Mouse (Mus musculus) liver, postnatal 0 days (tissue): Measurements from ENCODE around the gene Dpysl5. TPM values are rescaled to one million over a fixed set of nuclear protein-coding genes. Genes with fewer than 3 reads are reported as not detected.

Experiments used
- ATAC-seq: fragments of 200-750 bp; cut with Nextera tagmentation; 2 replicates; pipeline ENCODE4 v1.8.0; 2017; ENCODE audit warnings: mild to moderate bottlenecking, moderate library complexity
- DNase-seq: peaks from one replicate; pipeline ENCODE4 v3.0.0-alpha.2; 2016
- H3K27ac ChIP-seq: fragments of 300-500 bp; sonication (generic); 2 replicates; pipeline ENCODE4 v1.5.1; 2014; ENCODE audit warnings: antibody characterized with exemption, moderate library complexity, mild to moderate bottlenecking, low read depth
- H3K27me3 ChIP-seq: fragments of 300-500 bp; sonication (generic); 2 replicates; pipeline ENCODE4 v1.6.1; 2014; ENCODE audit warnings: low read length, control low read depth, mixed read lengths; ENCODE audit not compliant: insufficient read depth
- H3K36me3 ChIP-seq: fragments of 300-500 bp; sonication (generic); replicated peaks from 2 replicates; pipeline ENCODE4 v1.6.1; 2014; ENCODE audit warnings: mild to moderate bottlenecking, control low read depth, low read length, moderate library complexity, mixed read lengths; ENCODE audit not compliant: insufficient read depth
- H3K4me1 ChIP-seq: fragments of 300-500 bp; sonication (generic); 2 replicates; pipeline ENCODE4 v1.6.1; 2014; ENCODE audit warnings: antibody characterized with exemption, mild to moderate bottlenecking, control low read depth; ENCODE audit not compliant: insufficient read depth
- H3K4me2 ChIP-seq: fragments of 300-500 bp; sonication (generic); 2 replicates; pipeline ENCODE4 v1.6.1; 2014; ENCODE audit warnings: low read depth, mild to moderate bottlenecking, low read length, moderate library complexity, mixed read lengths
- H3K4me3 ChIP-seq: fragments of 300-500 bp; sonication (generic); 2 replicates; pipeline ENCODE4 v1.5.1; 2014; ENCODE audit warnings: low read depth, low read length
- H3K9ac ChIP-seq: fragments of 300-500 bp; sonication (generic); replicated peaks from 2 replicates; pipeline ENCODE4 v1.6.1; 2014; ENCODE audit warnings: mild to moderate bottlenecking, moderate library complexity
- H3K9me3 ChIP-seq: fragments of 300-500 bp; sonication (generic); 2 replicates; pipeline ENCODE4 v1.6.1; 2016; ENCODE audit warnings: mild to moderate bottlenecking, control low read depth, low read length, mixed read lengths
- CTCF ChIP-seq: sonication (generic); IDR thresholded peaks from 2 replicates; pipeline ENCODE4 v1.5.1; 2016; ENCODE audit warnings: antibody characterized with exemption, low read depth
- EP300 ChIP-seq: IDR thresholded peaks from 2 replicates; pipeline ENCODE4 v1.6.1; 2016; ENCODE audit warnings: antibody characterized with exemption, low read depth, mild to moderate bottlenecking
- WGBS: fragments of 180-500 bp; shearing (Covaris S2); extraction: QIAGEN DNeasy Blood & Tissue Kit; methylation state at CpG from one replicate; pipeline ENCODE4 v1.1.7; 2014; ENCODE audit not compliant: insufficient replicate concordance; 5-methylcytosine and 5-hydroxymethylcytosine counted together
- polyA plus RNA-seq: library from polyadenylated mRNA; unstranded; fragments of >200 nt; fragmentation: Nextera tagmentation; extraction: Ambion mirVana; gene quantifications from 2 replicates; pipeline ENCODE4 v1.2.1, GENCODE M21; 2015

The Dpysl5 gene
- polyA plus RNA-seq, 1 experiment from 2014 or later: 0.05 TPM

DNA sequence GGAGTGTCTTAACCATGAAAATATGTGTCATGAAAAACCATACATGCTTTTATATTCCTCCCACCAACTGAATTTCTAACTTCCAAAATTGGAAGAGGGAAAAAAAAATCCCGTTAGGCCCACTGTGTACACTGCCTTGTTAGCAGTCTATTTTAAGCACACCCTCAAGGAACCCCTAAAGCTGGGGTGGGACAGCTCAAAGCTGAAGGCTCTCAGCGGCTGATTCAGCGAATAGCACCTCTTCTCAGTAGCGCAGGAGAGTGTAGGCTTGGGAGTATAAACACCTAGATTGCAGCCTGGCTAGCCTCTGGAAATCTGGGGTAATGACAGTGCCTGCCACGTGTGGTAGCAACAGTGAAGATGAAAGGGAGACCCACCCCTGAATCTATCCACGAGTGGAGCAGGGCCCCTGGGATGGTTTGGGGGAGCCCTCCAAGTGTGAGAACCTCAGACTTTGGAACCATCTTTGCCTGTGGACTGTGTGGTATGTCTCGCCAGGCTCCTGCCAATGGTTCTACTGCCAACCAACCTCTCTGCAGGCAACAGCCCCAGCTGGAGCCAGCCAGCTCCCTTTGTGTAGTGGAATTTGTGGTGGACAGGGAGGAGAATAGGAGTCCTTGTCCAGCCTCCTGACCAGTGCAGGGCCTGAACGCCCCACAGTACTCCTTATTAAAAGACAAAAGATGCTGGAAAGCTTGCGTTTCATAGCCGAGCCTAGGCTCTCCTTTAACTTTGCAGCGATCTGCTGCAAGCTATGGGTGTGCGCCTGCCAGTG is 54.4 kb downstream of the Dpysl5 start:
- no peak overlapping the region for H3K27ac ChIP-seq
- no peaks in the 10 kb centered on the region for H3K9me3 ChIP-seq
- no peaks in the 10 kb centered on the region for H3K36me3 ChIP-seq
- peaks cover 3% of the 10 kb centered on the region; the same call in 1 of the 2 replicates for H3K4me1 ChIP-seq
- DNase-seq: no peak
- no peak for ATAC-seq
- H3K27me3 ChIP-seq: no peaks in the 10 kb centered on the region
- H3K4me3 ChIP-seq: no peak overlapping the region
- no peak overlapping the region for H3K9ac ChIP-seq
- no peak for TF ChIP-seq EP300
- no peak for TF ChIP-seq CTCF
- no peak overlapping the region for H3K4me2 ChIP-seq
- 77% methylated on average over 12 of the region's 12 CpGs for WGBS

GRCm38 (mm10) chr5:30768082-30768481 is 56.7 kb downstream of the Dpysl5 start:
- Histone ChIP-seq H3K36me3 (no peaks in the 10 kb centered on the region), H3K4me1 (peaks cover 8% of the 10 kb centered on the region; the same call in 1 of the 2 replicates), H3K27me3 (no peaks in the 10 kb centered on the region), H3K4me2 (no peak overlapping the region), H3K9me3 (no peaks in the 10 kb centered on the region), H3K4me3 (no peak overlapping the region), H3K27ac (no peak overlapping the region), H3K9ac (no peak overlapping the region)
- ATAC-seq (no peak), DNase-seq (no peak)
- WGBS: 73% methylated on average over 4 of the region's 4 CpGs
- no peak for TF ChIP-seq CTCF
- no peak for TF ChIP-seq EP300

DNA sequence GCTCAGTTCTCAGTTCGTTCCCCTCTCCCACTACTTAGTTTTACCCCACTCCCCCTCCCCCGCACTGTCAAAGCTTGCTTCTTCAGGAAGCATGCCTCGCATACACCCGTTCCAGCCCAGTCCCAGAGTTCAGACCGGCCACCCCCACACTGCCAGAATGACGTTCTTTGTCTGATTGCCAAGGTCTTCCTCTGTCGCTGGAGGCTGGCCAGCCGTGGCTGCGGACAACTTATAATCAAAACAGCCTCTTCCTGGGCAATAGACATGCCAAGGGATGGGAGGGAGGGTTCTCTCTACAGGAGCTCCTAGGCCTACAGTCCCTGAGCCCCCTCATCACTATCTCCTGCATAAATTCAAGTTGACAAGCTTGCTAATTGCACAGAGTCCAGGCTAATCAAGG is 57.2 kb downstream of the Dpysl5 start:
- H3K27ac ChIP-seq: no peak overlapping the region
- peak; percentile 85 for ATAC-seq

GRCm38 (mm10) chr5:30769075-30769474 is 57.7 kb downstream of the Dpysl5 start:
- 66% methylated on average over 9 of the region's 9 CpGs for WGBS
- no peak overlapping the region for H3K4me3 ChIP-seq
- no peak overlapping the region for H3K9ac ChIP-seq
- H3K36me3 ChIP-seq: no peaks in the 10 kb centered on the region
- DNase-seq (no peak), ATAC-seq (peak; percentile 71)
- H3K27ac ChIP-seq: no peak overlapping the region
- H3K4me2 ChIP-seq: peak overlapping the region; percentile 35; the same call in 1 of the 2 replicates
- no peak for TF ChIP-seq EP300
- TF ChIP-seq CTCF: no peak
- no peaks in the 10 kb centered on the region for H3K27me3 ChIP-seq
- no peaks in the 10 kb centered on the region for H3K9me3 ChIP-seq
- peaks cover 8% of the 10 kb centered on the region; the same call in 1 of the 2 replicates for H3K4me1 ChIP-seq

More for the DNA sequence above, 57.2 kb downstream of the Dpysl5 start:
- Histone ChIP-seq H3K4me1 (peaks cover 8% of the 10 kb centered on the region; the same call in 1 of the 2 replicates), H3K9ac (no peak overlapping the region), H3K27me3 (no peaks in the 10 kb centered on the region), H3K9me3 (no peaks in the 10 kb centered on the region), H3K4me3 (no peak overlapping the region), H3K36me3 (no peaks in the 10 kb centered on the region), H3K4me2 (peak overlapping the region; percentile 35; the same call in 1 of the 2 replicates)
- 13% methylated on average over 9 of the region's 9 CpGs for WGBS
- peak; percentile 69 for DNase-seq
- TF ChIP-seq CTCF: no peak
- no peak for TF ChIP-seq EP300

DNA sequence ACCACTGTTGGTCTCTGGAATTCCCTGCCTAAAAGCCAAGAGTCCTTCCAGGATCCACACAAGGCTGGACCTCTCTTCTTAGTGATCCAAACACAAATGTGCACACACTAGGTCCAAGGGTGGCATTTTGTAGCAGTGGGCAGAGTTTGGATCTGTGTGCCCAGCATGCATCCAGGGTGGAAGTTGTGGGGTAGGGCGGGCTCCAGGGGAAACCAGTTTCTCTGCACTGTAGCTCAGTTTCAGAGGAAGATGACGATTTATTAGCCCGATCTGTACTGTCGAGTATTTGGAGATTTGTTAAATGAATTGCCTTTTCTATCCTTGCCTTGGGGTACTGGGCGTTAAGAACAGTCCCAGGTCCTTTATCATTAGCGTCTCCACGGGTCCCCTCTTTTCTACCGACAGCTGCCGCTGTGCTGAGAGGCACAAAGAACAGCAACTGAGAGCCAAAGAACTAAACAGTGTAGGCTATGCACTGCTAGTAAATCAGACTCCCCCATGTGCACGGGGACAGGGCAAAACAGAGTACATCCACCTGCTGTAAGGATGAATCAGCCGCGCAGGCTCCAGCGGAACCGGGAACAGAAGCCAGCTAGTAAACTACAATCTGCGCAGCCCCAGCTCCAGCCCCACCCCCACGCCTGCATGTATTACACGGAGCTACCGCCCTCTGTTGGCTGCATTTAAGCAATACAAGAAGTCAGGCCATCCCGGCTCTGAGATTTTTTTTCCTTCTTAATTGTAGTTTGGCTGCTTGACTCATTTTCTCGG is 63.4 kb downstream of the Dpysl5 start:
- Histone ChIP-seq H3K27me3 (no peaks in the 10 kb centered on the region), H3K9ac (no peak overlapping the region), H3K9me3 (no peaks in the 10 kb centered on the region), H3K4me2 (peak overlapping the region; percentile 51), H3K4me1 (peaks cover 5% of the 10 kb centered on the region; the same call in 1 of the 2 replicates), H3K4me3 (no peak overlapping the region), H3K36me3 (no peaks in the 10 kb centered on the region), H3K27ac (no peak overlapping the region)
- WGBS: 11% methylated on average over 20 of the region's 20 CpGs
- ATAC-seq: peak; percentile 78
- TF ChIP-seq CTCF (peak; percentile 86), EP300 (no peak)
- DNase-seq: peak; percentile 86

- no peak overlapping the region for H3K4me3 ChIP-seq
- H3K27ac ChIP-seq: no peak overlapping the region
- DNase-seq (no peak), ATAC-seq (no peak)
- no peak overlapping the region for H3K9ac ChIP-seq
- H3K4me2 ChIP-seq: no peak overlapping the region
- TF ChIP-seq CTCF (no peak), EP300 (no peak)
- no peaks in the 10 kb centered on the region for H3K9me3 ChIP-seq
- no peaks in the 10 kb centered on the region for H3K4me1 ChIP-seq
- no peaks in the 10 kb centered on the region for H3K27me3 ChIP-seq
- H3K36me3 ChIP-seq: no peaks in the 10 kb centered on the region
- 52% methylated on average over 9 of the region's 9 CpGs for whole genome bisulfite sequencing
Observed at GRCm38 (mm10) chr5:30780699-30781098, 69.3 kb downstream of the Dpysl5 start.
